Mouse (Mus musculus) c-Kit-positive CD71-positive TER-119-negative erythroid progenitor cells, embryonic 14.5 days (primary cell): Measurements from ENCODE around the gene Egfem1.

Source experiments
- DNase-seq: peaks from one replicate; pipeline ENCODE4 v3.0.0-alpha.2; 2013; ENCODE audit warnings: low read depth

Gene Egfem1

GRCm38 (mm10) chr3:29602140-29602539, 520.3 kb downstream of the Egfem1 start:
- no peak for DNase-seq

- DNase-seq, result no peak
Measured at GRCm38 (mm10) chr3:29608713-29609112, 526.9 kb downstream of the Egfem1 start.

GRCm38 (mm10) chr3:29609174-29609573, 527.4 kb downstream of the Egfem1 start:
- no peak for DNase-seq

DNA sequence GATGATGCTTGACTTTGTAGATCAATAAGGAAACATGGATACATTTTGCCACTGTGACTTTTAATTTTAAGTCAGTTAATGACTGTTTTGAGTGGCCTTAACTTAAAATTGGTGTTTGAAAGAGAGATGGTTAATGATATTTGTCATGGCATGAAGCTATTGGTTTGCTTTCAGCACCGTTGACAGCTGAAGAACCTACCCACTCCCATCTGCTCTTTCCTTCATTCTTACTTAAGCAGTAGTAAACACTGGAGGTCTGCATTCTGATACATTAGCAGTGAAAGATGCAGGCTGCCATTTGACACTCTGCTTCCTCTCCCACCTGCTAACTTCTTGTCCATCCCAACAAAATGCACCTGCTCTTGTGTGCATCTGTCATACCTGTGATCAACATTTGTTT, 537.8 kb downstream of the Egfem1 start:
- DNase-seq, result no peak

- DNase-seq, result no peak
Measured at GRCm38 (mm10) chr3:29639819-29640218, 558.0 kb downstream of the Egfem1 start.

GRCm38 (mm10) chr3:29666796-29667195, 585.0 kb downstream of the Egfem1 start:
- DNase-seq, result no peak

DNA sequence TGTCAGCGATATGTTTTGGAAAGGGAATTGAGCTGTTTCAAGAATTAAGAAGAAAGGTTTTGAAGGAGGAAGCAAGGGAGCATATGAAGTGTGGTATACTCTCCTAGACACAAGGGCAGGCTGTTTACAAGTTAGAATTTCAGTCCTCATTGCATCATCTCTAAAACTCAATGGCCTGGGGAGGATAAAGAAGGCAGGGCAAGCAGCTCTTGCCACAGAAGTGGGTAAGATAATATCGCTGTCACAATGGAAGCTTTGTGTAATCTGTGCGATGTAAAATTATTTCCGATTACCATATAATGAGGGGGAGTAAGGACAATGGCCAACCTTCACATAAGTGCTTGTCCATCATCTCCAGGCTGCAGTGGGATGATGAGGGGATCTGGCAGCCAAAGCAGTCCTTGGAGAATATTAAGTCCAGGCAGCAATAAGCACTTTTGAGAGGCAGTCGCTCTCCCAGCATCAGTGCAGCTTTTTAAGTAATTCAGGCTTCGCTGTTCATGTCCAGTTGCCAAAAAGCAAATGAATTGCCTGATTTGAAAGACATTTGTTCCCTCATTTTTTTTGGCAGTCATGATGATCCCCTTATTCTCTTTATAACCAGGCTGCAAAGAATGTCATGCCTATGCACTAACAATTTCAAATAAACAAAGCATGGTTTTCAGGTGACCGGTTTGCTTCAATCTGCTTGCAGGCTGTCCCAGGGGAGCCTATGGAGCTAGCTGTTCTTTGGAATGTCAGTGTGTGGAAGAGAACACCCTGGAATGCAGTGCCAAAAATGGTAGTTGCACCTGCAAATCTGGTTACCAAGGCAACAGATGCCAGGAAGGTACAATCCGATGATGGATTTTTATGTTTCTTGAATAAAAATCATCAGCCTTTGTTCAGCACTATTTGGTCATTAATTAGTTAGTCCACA, 607.8 kb downstream of the Egfem1 start:
- DNase-seq, result no peak

GRCm38 (mm10) chr3:29701126-29701525, 619.3 kb downstream of the Egfem1 start:
- no peak for DNase-seq

DNA sequence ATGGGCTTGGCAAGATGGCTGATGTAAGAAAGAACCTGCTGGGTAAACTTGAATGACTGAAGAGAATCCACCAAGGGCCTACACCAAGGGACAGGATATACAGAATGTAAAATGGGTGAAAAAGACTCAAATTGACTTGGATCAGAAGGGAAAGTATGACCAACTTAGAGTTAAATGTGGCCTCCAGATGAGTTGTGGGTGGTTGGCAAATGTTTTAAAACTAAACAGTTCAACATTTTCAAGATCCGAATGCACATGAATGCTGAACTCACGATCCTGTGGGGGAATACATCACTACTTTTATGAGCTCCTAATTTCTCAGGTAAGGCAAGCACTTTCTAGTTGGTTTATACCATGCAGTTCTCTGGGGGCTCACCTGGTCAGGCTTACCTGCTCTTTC, 625.0 kb downstream of the Egfem1 start:
- DNase-seq, result no peak

- DNase-seq, result no peak
Measured at GRCm38 (mm10) chr3:29707467-29707866, 625.6 kb downstream of the Egfem1 start.

GRCm38 (mm10) chr3:29726376-29726967, 644.6 kb downstream of the Egfem1 start:
- DNase-seq, result no peak

DNA sequence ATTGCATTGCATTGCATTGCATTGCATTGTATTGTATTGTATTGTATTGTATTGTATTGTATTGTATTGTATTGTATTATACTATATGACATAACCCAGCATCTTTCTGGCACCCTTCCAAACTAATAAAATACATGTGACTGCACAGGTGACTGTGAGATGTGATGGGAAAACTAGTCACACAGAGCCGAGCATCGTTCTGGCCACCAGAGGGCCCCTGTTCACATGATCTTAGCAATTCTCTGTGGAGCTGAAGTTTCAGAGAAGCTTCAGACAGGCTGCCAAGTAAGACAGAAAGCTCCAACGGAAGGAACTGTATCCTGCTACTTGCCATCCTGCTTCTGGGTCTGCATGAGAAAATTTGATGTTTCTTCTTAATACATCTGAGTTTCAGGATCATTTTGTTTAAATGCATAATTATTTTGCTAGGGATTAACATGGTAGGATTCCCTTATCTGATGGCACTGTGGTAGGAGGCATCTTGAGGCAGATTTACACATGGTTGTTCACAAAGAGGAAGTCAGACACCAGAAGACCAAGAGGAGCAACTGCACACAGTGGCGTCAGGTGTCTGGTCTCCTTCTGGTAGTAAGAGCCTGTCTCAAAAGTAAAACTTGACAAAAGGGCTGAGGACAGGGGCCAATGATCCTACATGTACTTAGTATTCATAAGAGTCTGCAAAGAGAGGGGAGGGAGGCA, 648.4 kb downstream of the Egfem1 start:
- DNase-seq, result no peak

DNA sequence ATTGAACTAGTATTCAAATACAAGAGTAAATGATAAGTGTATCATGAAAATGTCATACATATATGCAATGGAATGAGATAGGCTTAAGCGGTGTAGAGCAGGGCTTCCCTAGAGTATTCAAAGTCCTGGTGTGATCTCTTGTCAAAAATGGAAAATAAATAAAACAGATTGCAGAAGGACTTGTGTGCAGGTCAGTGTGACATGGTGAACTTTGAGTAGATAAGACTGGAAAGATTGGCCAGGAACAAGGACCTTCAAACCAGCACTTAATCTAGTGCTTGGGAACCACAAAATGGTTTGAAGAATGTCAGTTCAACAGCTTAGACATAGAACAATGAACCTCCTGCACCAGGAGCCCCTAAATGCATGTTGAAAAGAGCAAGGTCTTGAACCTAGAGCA, 649.7 kb downstream of the Egfem1 start:
- no peak for DNase-seq

DNA sequence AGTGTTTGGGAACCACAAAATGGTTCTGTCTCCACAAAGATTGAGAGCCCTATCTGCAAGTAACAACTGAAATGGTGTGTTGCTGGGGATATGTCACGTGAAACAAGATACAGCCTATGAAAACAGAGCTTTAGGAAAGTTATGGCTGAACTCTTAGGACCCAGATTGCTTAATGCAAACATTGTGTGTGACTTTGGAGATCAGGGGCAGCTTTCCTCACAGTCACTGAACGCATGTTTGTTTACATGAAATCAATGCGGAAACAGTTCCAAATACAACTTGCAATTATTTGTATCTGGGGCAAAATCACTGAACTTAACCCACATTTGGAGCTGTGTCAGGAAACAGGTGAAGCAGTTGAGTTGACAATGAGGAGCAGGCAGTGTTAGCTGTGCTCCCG, 650.8 kb downstream of the Egfem1 start:
- no peak for DNase-seq

GRCm38 (mm10) chr3:29734251-29734650, 652.4 kb downstream of the Egfem1 start:
- no peak for DNase-seq

- DNase-seq, result no peak
Measured at GRCm38 (mm10) chr3:29739292-29739691, 657.5 kb downstream of the Egfem1 start.
